Mouse (Mus musculus): ENCODE results near the gene Tgif2lx2.
"Not testable (repeated sequence)": the region's sequence is repeated elsewhere in the genome, so short reads cannot be mapped to it uniquely, and the experiment has no call there.

Gene Tgif2lx2

DNA sequence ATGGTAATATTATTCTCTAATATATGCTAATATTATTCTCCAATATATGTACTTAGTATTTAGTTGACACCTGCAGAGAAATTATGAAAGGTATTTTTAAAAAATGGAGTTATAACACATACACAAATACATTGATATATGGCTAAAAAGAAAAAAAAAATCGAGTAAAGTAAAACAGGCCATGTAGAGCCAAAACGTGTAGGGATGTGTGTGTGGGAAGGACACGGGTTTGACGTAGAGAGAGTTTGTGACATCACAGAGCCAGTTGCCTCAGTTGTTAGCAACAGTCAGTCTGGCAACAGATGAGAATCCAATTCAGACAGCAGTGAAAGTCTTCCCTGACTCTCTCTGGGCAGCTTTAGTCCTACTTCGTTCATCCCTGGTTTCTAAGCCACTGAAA lies at the start of gene Tgif2lx2:
TSS of gene Tgif2lx2 (plus strand) at position 301 of the 400 bp plus-strand sequence.
- not testable (repeated sequence) for DNase-seq (ENCODE audit: low read depth, low spot score); H3K27me3 ChIP-seq (ENCODE audit: control insufficient read depth, insufficient read depth, low read length, poor library complexity, severe bottlenecking); H3K36me3 ChIP-seq (ENCODE audit: control insufficient read depth, insufficient read depth, low read length, poor library complexity, severe bottlenecking)
